Mouse (Mus musculus) liver, embryonic 12.5 days (tissue): ENCODE results near the gene Scube2. TPM values are rescaled to one million over a fixed set of nuclear protein-coding genes. Genes with fewer than 3 reads are reported as not detected.
A peak's percentile ranks its signal among the peaks of the same experiment; 100 is the strongest.

Source experiments
- ATAC-seq: fragments of 200-750 bp; cut with Nextera tagmentation; 2 replicates; pipeline ENCODE4 v1.8.0; 2017; ENCODE audit warnings: moderate number of reproducible peaks, mild to moderate bottlenecking, moderate library complexity
- H3K27ac ChIP-seq: fragments of 300-500 bp; sonication (generic); 2 replicates; pipeline ENCODE4 v1.5.1; 2016; ENCODE audit warnings: mild to moderate bottlenecking
- H3K27me3 ChIP-seq: fragments of 300-500 bp; sonication (generic); replicated peaks from 2 replicates; pipeline ENCODE4 v1.6.1; 2016; ENCODE audit warnings: mild to moderate bottlenecking, moderate library complexity
- H3K36me3 ChIP-seq: fragments of 300-500 bp; sonication (generic); 2 replicates; pipeline ENCODE4 v1.6.1; 2016; ENCODE audit warnings: mild to moderate bottlenecking, moderate library complexity
- H3K4me1 ChIP-seq: fragments of 300-500 bp; sonication (generic); 2 replicates; pipeline ENCODE4 v1.6.1; 2016
- H3K4me2 ChIP-seq: fragments of 300-500 bp; sonication (generic); 2 replicates; pipeline ENCODE4 v1.6.1; 2016; ENCODE audit warnings: mild to moderate bottlenecking, moderate library complexity
- H3K4me3 ChIP-seq: fragments of 300-500 bp; sonication (generic); 2 replicates; pipeline ENCODE4 v1.5.1; 2016; ENCODE audit warnings: mild to moderate bottlenecking, moderate library complexity
- H3K9ac ChIP-seq: fragments of 300-500 bp; sonication (generic); 2 replicates; pipeline ENCODE4 v1.6.1; 2016; ENCODE audit warnings: mild to moderate bottlenecking, moderate library complexity
- H3K9me3 ChIP-seq: fragments of 300-500 bp; sonication (generic); replicated peaks from 2 replicates; pipeline ENCODE4 v1.6.1; 2016; ENCODE audit warnings: mild to moderate bottlenecking, moderate library complexity
- WGBS: fragments of 180-500 bp; shearing (Covaris S2); methylation state at CpG from one replicate; pipeline ENCODE4 v1.1.7; 2016; ENCODE audit not compliant: insufficient replicate concordance; 5-methylcytosine and 5-hydroxymethylcytosine counted together
- polyA plus RNA-seq: library from polyadenylated mRNA; unstranded; fragments of >200 nt; fragmentation: Nextera tagmentation; extraction: Ambion mirVana; gene quantifications from 2 replicates; pipeline ENCODE4 v1.2.1, GENCODE M21; 2016

The Scube2 gene
- polyA plus RNA-seq, 1 experiment from 2014 or later = 0.19 TPM

- Histone ChIP-seq H3K4me2 (peak within 1 kb of the TSS; percentile 94), H3K27me3 (no peaks in the 10 kb centered on the region), H3K4me1 (peaks cover 33% of the 10 kb centered on the region), H3K36me3 (peaks cover 5% of the 10 kb centered on the region), H3K27ac (peak within 1 kb of the TSS; percentile 91), H3K4me3 (peak within 1 kb of the TSS; percentile 95), H3K9ac (peak within 1 kb of the TSS; percentile 93), H3K9me3 (no peaks in the 10 kb centered on the region)
- under 1% methylated on average over 72 of the region's 74 CpGs for WGBS
- ATAC-seq = peak; percentile 90
Observed at GRCm38 (mm10) chr7:109752008-109752925, 113.2 kb downstream of the Scube2 start, which contains the start of gene Tmem9b. Gene Tmem9b, minus strand, starts transcription at chr7:109752875.

DNA sequence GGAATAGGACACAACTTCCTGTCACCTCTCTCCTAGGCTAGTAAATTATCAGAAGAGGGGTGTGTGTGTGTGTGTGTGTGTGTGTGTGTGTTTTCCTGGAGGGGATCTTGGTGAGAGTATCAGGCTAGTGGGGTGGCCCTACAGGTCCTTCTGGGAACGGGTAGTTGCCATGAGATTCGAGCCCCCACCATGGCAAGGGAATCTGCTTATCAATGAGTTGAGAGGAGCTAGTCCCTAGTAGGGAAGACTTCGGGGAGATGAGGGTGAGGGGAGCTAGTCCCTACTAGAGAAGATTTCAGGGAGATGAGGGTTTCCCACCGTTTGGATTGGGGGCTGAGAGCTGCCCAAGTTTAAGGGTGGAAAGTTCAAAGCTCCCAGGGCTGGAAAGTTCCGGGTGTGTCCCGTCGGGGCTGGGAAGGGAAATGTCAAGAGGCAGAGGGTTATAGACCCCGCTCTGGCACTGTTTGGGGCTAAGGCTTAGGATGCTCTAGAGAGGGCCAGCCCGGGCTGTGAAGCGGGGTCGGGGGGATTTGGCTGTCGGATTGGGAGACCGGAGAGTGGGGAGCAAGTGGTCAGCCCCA is 114.0 kb downstream of the Scube2 start:
- 2% methylated on average over 13 of the region's 13 CpGs for WGBS
- peaks cover 5% of the 10 kb centered on the region for H3K36me3 ChIP-seq
- H3K27me3 ChIP-seq = no peaks in the 10 kb centered on the region
- no peaks in the 10 kb centered on the region for H3K9me3 ChIP-seq
- H3K27ac ChIP-seq = peak overlapping the region; percentile 91
- H3K9ac ChIP-seq = peak overlapping the region; percentile 93
- peak; percentile 59 for ATAC-seq
- H3K4me1 ChIP-seq = peaks cover 33% of the 10 kb centered on the region
- H3K4me2 ChIP-seq = peak overlapping the region; percentile 94
- peak overlapping the region; percentile 95 for H3K4me3 ChIP-seq

Other genes starting within 250 kb of the Scube2 start
- gene St5, start 162.1 kb downstream of the Scube2 start, polyA plus RNA-seq = 25.1 and 25.3 TPM in 2 replicates
- gene Akip1, start 162.0 kb downstream of the Scube2 start, polyA plus RNA-seq = 47.9 and 50.2 TPM in 2 replicates
- 0.13 and 0.25 TPM in 2 replicates for gene BC051019, start 141.8 kb downstream of the Scube2 start, polyA plus RNA-seq
- not detected in 2 replicates for gene Ascl3, start 134.0 kb downstream of the Scube2 start, polyA plus RNA-seq
- 38.8 and 39.6 TPM in 2 replicates for gene Tmem9b, start 112.8 kb downstream of the Scube2 start, polyA plus RNA-seq
- 0.59 and 0.67 TPM in 2 replicates for gene Nrip3, start 83.7 kb downstream of the Scube2 start, polyA plus RNA-seq
- gene Dennd5a, start 94.8 kb upstream of the Scube2 start, polyA plus RNA-seq = 13.3 and 14.8 TPM in 2 replicates
- 47.3 and 47.4 TPM in 2 replicates for gene Tmem41b, start 121.2 kb upstream of the Scube2 start, polyA plus RNA-seq
- 35.8 and 35.9 TPM in 2 replicates for gene Ipo7, start 152.6 kb upstream of the Scube2 start, polyA plus RNA-seq
- 13.5 and 14.2 TPM in 2 replicates for gene Zfp143, start 195.5 kb upstream of the Scube2 start, polyA plus RNA-seq